Mouse (Mus musculus): Measurements from ENCODE around the gene Ccdc97. TPM values are rescaled to one million over a fixed set of nuclear protein-coding genes. Genes with fewer than 3 reads are reported as not detected.
A peak's percentile ranks its signal among the peaks of the same experiment; 100 is the strongest.

Ccdc97 gene
- polyA plus RNA-seq, 2 experiments, result 28.4 to 64.5 TPM

DNA sequence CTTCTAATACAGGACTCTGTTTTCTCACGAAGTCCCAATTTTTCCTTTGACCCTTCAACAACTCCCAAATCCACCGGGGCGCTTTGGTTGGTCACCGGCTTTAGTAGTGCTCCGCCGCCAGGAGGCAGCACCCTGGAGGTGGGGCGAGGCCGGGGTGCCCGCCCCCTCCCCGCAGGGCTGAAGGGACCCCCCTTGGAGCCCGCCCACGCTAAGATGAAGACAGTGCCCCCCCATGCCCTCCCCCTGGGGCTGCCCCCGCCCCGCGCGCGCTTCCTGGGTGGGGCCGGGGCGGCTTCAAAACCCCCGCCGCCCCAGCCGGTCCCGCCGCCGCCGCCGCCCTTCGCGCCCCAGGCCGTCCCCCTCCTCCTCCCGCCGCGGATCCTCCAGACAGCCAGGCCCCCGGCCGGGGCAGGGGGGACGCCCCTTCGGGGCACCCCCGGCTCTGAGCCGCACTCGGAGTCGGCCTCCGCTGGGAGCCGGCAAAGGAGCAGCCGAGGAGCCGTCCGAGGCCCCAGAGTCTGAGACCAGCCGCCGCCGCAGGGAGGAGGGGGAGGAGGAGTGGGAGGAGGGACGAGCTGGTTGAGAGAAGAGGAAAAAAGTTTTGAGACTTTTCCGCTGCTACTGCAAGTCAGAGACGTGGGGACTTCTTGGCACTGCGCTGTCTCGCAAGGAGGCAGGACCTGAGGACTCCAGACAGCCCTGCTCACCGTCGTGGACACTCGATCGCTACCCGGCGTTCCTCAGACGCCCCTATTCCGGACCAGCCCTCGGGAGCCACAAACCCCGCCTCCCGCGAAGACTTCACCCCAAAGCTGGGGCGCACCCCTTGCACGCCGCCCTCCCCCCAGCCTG, 32.0 kb downstream of the Ccdc97 start, which contains the start of gene Tgfb1:
Gene Tgfb1 (plus strand): TSS at position 323 of the 852 bp plus-strand sequence.
- WGBS, result 1% methylated on average over 47 of the region's 69 CpGs
- Histone ChIP-seq H3K36me3 (ENCODE audit: control insufficient read depth, insufficient read depth, low read length) (no peaks in the 10 kb centered on the region), H3K27me3 (ENCODE audit: control insufficient read depth, insufficient read depth, low read length) (peaks cover 50% of the 10 kb centered on the region), H3K27ac (replicated peaks; ENCODE audit: low read depth, low read length) (no peak within 1 kb of the TSS; the same call in 1 of the 2 replicates), H3K4me1 (ENCODE audit: control insufficient read depth, insufficient read depth, low read length) (peaks cover 21% of the 10 kb centered on the region), H3K9ac (ENCODE audit: low read depth, low read length, severe bottlenecking) (peak within 1 kb of the TSS; percentile 75), H3K9me3 (ENCODE audit: control insufficient read depth, low read length) (no peaks in the 10 kb centered on the region), H3K4me2 (replicated peaks; ENCODE audit: low read depth, low read length, severe bottlenecking) (peak within 1 kb of the TSS; percentile 90), H3K4me3 (replicated peaks; ENCODE audit: low read length) (peak within 1 kb of the TSS; percentile 60)
- ATAC-seq (ENCODE audit: low FRiP score, low read depth), result peak; percentile 41
- no peak for DNase-seq (ENCODE audit: low spot score)
- TF ChIP-seq POLR2A (IDR thresholded peaks at IDR 0.05; ENCODE audit: borderline replicate concordance, extremely low read depth, insufficient read depth, insufficient read length), result no peak

- Histone ChIP-seq H3K9me3 (ENCODE audit: control insufficient read depth, low read length) (no peaks in the 10 kb centered on the region), H3K36me3 (ENCODE audit: control insufficient read depth, insufficient read depth, low read length) (no peaks in the 10 kb centered on the region), H3K4me1 (ENCODE audit: control insufficient read depth, insufficient read depth, low read length) (peaks cover 25% of the 10 kb centered on the region), H3K4me2 (replicated peaks; ENCODE audit: low read depth, low read length, severe bottlenecking) (peak overlapping the region; percentile 90), H3K9ac (ENCODE audit: low read depth, low read length, severe bottlenecking) (0 out of 2 replicates have a peak overlapping the region, but pooled peaks have one; percentile 75), H3K27me3 (ENCODE audit: control insufficient read depth, insufficient read depth, low read length) (peaks cover 49% of the 10 kb centered on the region), H3K27ac (replicated peaks; ENCODE audit: low read depth, low read length) (no peak overlapping the region), H3K4me3 (replicated peaks; ENCODE audit: low read length) (peak overlapping the region; percentile 60; the same call in 1 of the 2 replicates)
- 74% methylated on average over 21 of the region's 21 CpGs for WGBS
- ATAC-seq (ENCODE audit: low FRiP score, low read depth), result no peak
- no peak for DNase-seq (ENCODE audit: low spot score)
- TF ChIP-seq POLR2A (IDR thresholded peaks at IDR 0.05; ENCODE audit: borderline replicate concordance, extremely low read depth, insufficient read depth, insufficient read length), result no peak
These were observed 32.9 kb downstream of the Ccdc97 start for GRCm38 (mm10) chr7:25685926-25686470.

DNA sequence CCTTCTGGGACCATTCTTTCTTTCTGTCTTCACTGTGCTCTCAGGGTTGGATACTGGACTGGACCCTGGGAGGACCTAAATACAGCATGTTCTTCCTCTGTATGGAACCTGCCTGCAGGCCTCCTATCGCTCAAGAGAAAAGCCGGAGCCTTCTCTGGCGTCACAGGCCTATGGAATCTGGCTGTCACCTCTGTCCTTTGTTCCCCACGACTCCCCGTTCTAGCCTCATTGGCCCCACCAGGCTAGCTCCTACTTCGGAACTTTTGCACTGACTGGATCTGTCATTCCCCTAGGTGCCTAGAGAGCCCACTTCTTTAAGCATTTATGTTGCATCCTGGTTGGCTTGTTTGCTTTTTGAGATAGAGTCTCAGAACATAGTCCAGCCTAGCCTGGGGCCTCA, 34.2 kb downstream of the Ccdc97 start:
- ATAC-seq (ENCODE audit: low FRiP score, low read depth), result no peak
- Histone ChIP-seq H3K4me3 (replicated peaks; ENCODE audit: low read length) (no peak overlapping the region), H3K4me1 (ENCODE audit: control insufficient read depth, insufficient read depth, low read length) (peaks cover 30% of the 10 kb centered on the region), H3K36me3 (ENCODE audit: control insufficient read depth, insufficient read depth, low read length) (no peaks in the 10 kb centered on the region), H3K9me3 (ENCODE audit: control insufficient read depth, low read length) (no peaks in the 10 kb centered on the region), H3K9ac (ENCODE audit: low read depth, low read length, severe bottlenecking) (no peak overlapping the region), H3K27me3 (ENCODE audit: control insufficient read depth, insufficient read depth, low read length) (peaks cover 38% of the 10 kb centered on the region), H3K27ac (replicated peaks; ENCODE audit: low read depth, low read length) (no peak overlapping the region), H3K4me2 (replicated peaks; ENCODE audit: low read depth, low read length, severe bottlenecking) (no peak overlapping the region)
- WGBS, result 76% methylated on average over 6 of the region's 6 CpGs
- no peak for DNase-seq (ENCODE audit: low spot score)
- no peak for TF ChIP-seq POLR2A (IDR thresholded peaks at IDR 0.05; ENCODE audit: borderline replicate concordance, extremely low read depth, insufficient read depth, insufficient read length)

DNA sequence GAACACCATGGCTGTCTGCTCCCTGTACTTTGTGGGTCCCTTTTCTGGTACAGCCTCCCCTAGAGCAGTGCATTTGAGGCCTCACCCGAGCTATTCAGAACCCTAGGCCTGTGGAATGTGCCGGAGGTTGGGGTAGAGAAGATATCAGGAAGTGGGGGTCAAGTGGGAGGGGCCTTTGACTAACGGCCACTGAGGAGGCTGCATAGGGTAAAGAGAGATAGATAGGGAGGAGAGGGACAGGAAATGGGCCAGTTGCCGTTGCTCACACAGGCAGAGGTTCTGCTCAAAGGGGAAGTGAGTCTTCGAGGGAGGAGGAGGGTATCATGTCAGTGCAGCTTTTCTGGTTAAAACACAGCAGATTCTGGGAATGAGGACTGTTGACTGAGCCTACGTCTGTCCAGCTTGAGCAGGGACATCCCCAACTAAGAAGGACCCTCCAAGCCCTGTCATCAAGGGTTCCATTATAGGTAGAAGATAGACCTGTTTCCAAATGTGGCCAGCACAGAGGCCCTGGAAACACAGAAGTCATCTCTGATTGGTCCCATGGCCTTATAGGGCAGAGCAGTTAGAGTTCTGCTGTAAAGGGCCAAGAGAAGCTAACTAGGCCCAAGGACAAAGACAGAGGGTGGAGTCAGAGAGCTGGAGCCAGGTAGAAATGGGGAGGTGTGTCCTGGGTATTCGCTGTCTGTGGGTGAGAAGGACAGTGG, 35.3 kb downstream of the Ccdc97 start:
- ATAC-seq (ENCODE audit: low FRiP score, low read depth) (no peak), DNase-seq (ENCODE audit: low spot score) (no peak)
- Histone ChIP-seq H3K4me2 (replicated peaks; ENCODE audit: low read depth, low read length, severe bottlenecking) (no peak overlapping the region), H3K4me1 (ENCODE audit: control insufficient read depth, insufficient read depth, low read length) (peaks cover 20% of the 10 kb centered on the region), H3K9ac (ENCODE audit: low read depth, low read length, severe bottlenecking) (no peak overlapping the region), H3K27me3 (ENCODE audit: control insufficient read depth, insufficient read depth, low read length) (peaks cover 27% of the 10 kb centered on the region), H3K27ac (replicated peaks; ENCODE audit: low read depth, low read length) (no peak overlapping the region), H3K9me3 (ENCODE audit: control insufficient read depth, low read length) (no peaks in the 10 kb centered on the region), H3K4me3 (replicated peaks; ENCODE audit: low read length) (no peak overlapping the region), H3K36me3 (ENCODE audit: control insufficient read depth, insufficient read depth, low read length) (no peaks in the 10 kb centered on the region)
- TF ChIP-seq POLR2A (IDR thresholded peaks at IDR 0.05; ENCODE audit: borderline replicate concordance, extremely low read depth, insufficient read depth, insufficient read length), result no peak
- 63% methylated on average over 7 of the region's 7 CpGs for WGBS

Measured in limb, embryonic 14.5 days (tissue).